Mouse (Mus musculus) brain, embryonic 14.5 days (tissue): ENCODE measurements around the gene Fam166b.

Source experiments
- CTCF ChIP-seq: fragments of 200-500 bp; IDR thresholded peaks from 2 replicates; pipeline ENCODE4 v1.5.1; 2012; ENCODE audit warnings: inconsistent platforms, mild to moderate bottlenecking, moderate library complexity, borderline replicate concordance; ENCODE audit not compliant: insufficient read depth, insufficient read length; ENCODE audit errors: extremely low read depth
- POLR2A ChIP-seq: fragments of 200-500 bp; IDR thresholded peaks from 2 replicates; pipeline ENCODE4 v1.6.1; 2012; ENCODE audit warnings: mild to moderate bottlenecking, inconsistent platforms, borderline replicate concordance; ENCODE audit not compliant: poor library complexity, insufficient read depth, insufficient read length, severe bottlenecking; ENCODE audit errors: extremely low read depth

DNA sequence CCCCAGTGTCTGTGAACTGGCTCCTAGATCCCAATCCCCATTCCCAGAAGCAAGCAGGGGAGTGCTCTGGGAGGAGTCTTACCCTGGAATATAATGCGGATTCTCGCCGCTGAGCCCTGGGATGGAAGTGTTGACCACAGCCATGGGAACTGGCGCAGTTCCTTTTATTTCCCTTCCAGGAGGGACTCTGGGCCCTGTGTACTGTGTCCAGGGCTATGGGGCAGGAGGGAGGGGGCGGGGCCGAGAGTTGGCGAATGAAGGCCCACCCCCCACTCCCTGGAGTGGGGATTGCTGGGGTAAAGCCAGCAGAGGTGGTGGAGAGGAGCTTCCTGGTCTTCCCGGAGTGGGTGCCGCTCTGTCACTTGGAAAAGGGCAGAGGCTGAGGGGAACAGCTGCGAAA is at the start of gene Fam166b:
- TF ChIP-seq CTCF (no peak), POLR2A (no peak)
